Mouse (Mus musculus): ENCODE results near the gene Tas2r125. TPM values are rescaled to one million over a fixed set of nuclear protein-coding genes. Genes with fewer than 3 reads are reported as not detected.
"Not testable (repeated sequence)": the region's sequence is repeated elsewhere in the genome, so short reads cannot be mapped to it uniquely, and the experiment has no call there.

Gene Tas2r125
- not detected in 2 replicates for polyA plus RNA-seq (2016; fragmentation: Nextera tagmentation; extraction: Ambion mirVana)

- H3K27ac ChIP-seq: no peak within 1 kb of the TSS
- H3K4me3 ChIP-seq: no peak within 1 kb of the TSS
- 86% methylated on average over 3 of the region's 3 CpGs for WGBS
- H3K9me3 ChIP-seq: no peaks in the 10 kb centered on the region
- no peaks in the 10 kb centered on the region for H3K27me3 ChIP-seq (ENCODE audit: poor library complexity, severe bottlenecking)
- no peaks in the 10 kb centered on the region for H3K4me1 ChIP-seq
- H3K36me3 ChIP-seq (replicated peaks): no peaks in the 10 kb centered on the region
- no peak for DNase-seq (ENCODE audit: extremely low spot score, low spot score)
Measured at GRCm38 (mm10) chr6:132909351-132909750, at the start of gene Tas2r125. Gene Tas2r125 (plus strand): TSS chr6:132909651.

GRCm38 (mm10) chr6:132867708-132868107, 41.7 kb upstream of the Tas2r125 start, which contains the start of gene Tas2r110:
Gene Tas2r110 (plus strand): TSS chr6:132868008.
- no peaks in the 10 kb centered on the region for H3K27me3 ChIP-seq (ENCODE audit: poor library complexity, severe bottlenecking)
- H3K36me3 ChIP-seq (replicated peaks): no peaks in the 10 kb centered on the region
- H3K4me1 ChIP-seq: no peaks in the 10 kb centered on the region
- no peak within 1 kb of the TSS for H3K27ac ChIP-seq
- DNase-seq (ENCODE audit: extremely low spot score, low spot score): no peak
- no peak within 1 kb of the TSS for H3K4me3 ChIP-seq
- no peaks in the 10 kb centered on the region for H3K9me3 ChIP-seq

- H3K36me3 ChIP-seq (replicated peaks): no peaks in the 10 kb centered on the region
- DNase-seq (ENCODE audit: extremely low spot score, low spot score): no peak
- WGBS: 83% methylated on average over 1 of the region's 1 CpGs
Measured at GRCm38 (mm10) chr6:132892711-132893110, 16.7 kb upstream of the Tas2r125 start, which contains the start of gene Tas2r113. Gene Tas2r113 (plus strand): TSS chr6:132893011.

GRCm38 (mm10) chr6:132941376-132941775, 31.9 kb downstream of the Tas2r125 start:
- H3K9me3 ChIP-seq; H3K27ac ChIP-seq; H3K36me3 ChIP-seq (replicated peaks); H3K4me3 ChIP-seq; H3K27me3 ChIP-seq (ENCODE audit: poor library complexity, severe bottlenecking); DNase-seq (ENCODE audit: extremely low spot score, low spot score); H3K4me1 ChIP-seq: not testable (repeated sequence)

More at GRCm38 (mm10) chr6:132892711-132893110, 16.7 kb upstream of the Tas2r125 start, which contains the start of gene Tas2r113:
- H3K9me3 ChIP-seq: no peaks in the 10 kb centered on the region
- no peaks in the 10 kb centered on the region for H3K4me1 ChIP-seq
- no peak within 1 kb of the TSS for H3K4me3 ChIP-seq
- no peaks in the 10 kb centered on the region for H3K27me3 ChIP-seq (ENCODE audit: poor library complexity, severe bottlenecking)
- H3K27ac ChIP-seq: no peak within 1 kb of the TSS

DNA sequence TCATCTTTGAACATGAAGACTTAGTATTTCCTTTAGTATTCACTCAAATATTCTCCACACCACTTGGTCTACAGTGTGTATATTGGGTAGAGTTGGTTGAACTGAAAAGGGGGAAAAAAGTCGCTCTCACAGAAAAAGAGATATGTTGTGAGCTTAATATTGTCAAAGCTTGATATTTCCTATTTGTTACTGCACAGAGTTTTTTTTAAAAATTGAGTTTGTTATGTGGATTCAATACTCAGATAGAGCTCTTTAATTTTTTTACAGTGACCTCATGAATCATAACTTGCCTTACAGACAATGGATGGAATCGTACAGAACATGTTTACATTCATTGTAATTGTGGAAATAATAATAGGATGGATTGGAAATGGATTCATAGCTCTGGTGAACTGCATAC, 41.4 kb downstream of the Tas2r125 start, which contains the start of gene Tas2r129:
TSS of gene Tas2r129 (plus strand) at position 301 of the 400 bp plus-strand sequence.
- no peak within 1 kb of the TSS for H3K4me3 ChIP-seq
- no peaks in the 10 kb centered on the region for H3K4me1 ChIP-seq
- no peaks in the 10 kb centered on the region for H3K27me3 ChIP-seq (ENCODE audit: poor library complexity, severe bottlenecking)
- no peak for DNase-seq (ENCODE audit: extremely low spot score, low spot score)
- no peaks in the 10 kb centered on the region for H3K9me3 ChIP-seq
- H3K27ac ChIP-seq: no peak within 1 kb of the TSS
- 87% methylated on average over 2 of the region's 2 CpGs for WGBS
- H3K36me3 ChIP-seq (replicated peaks): no peaks in the 10 kb centered on the region

GRCm38 (mm10) chr6:132957819-132958218, 48.4 kb downstream of the Tas2r125 start, which contains the start of gene Tas2r131:
Gene Tas2r131 (minus strand): TSS chr6:132957919.
- no peaks in the 10 kb centered on the region for H3K27me3 ChIP-seq (ENCODE audit: poor library complexity, severe bottlenecking)
- DNase-seq (ENCODE audit: extremely low spot score, low spot score): no peak
- H3K9me3 ChIP-seq: no peaks in the 10 kb centered on the region
- no peak within 1 kb of the TSS for H3K4me3 ChIP-seq
- H3K27ac ChIP-seq: no peak within 1 kb of the TSS
- 81% methylated on average over 1 of the region's 1 CpGs for WGBS
- no peaks in the 10 kb centered on the region for H3K4me1 ChIP-seq
- H3K36me3 ChIP-seq (replicated peaks): no peaks in the 10 kb centered on the region

Other genes with a start within 250 kb of the Tas2r125 start
- gene Tas2r121, start 208.6 kb upstream of the Tas2r125 start, polyA plus RNA-seq (2016; fragmentation: Nextera tagmentation; extraction: Ambion mirVana): not detected in 2 replicates
- not detected in 2 replicates for gene Tas2r122, start 197.7 kb upstream of the Tas2r125 start, polyA plus RNA-seq (2016; fragmentation: Nextera tagmentation; extraction: Ambion mirVana)
- gene Tas2r115, start 171.6 kb upstream of the Tas2r125 start, polyA plus RNA-seq (2016; fragmentation: Nextera tagmentation; extraction: Ambion mirVana): not detected in 2 replicates
- gene Tas2r124, start 154.9 kb upstream of the Tas2r125 start, polyA plus RNA-seq (2016; fragmentation: Nextera tagmentation; extraction: Ambion mirVana): not detected in 2 replicates
- gene Tas2r102, start 147.5 kb upstream of the Tas2r125 start, polyA plus RNA-seq (2016; fragmentation: Nextera tagmentation; extraction: Ambion mirVana): not detected in 2 replicates
- not detected in 2 replicates for gene Tas2r136, start 131.5 kb upstream of the Tas2r125 start, polyA plus RNA-seq (2016; fragmentation: Nextera tagmentation; extraction: Ambion mirVana)
- gene Tas2r117, start 106.8 kb upstream of the Tas2r125 start, polyA plus RNA-seq (2016; fragmentation: Nextera tagmentation; extraction: Ambion mirVana): not detected in 2 replicates
- not detected in 2 replicates for gene Tas2r123, start 62.5 kb upstream of the Tas2r125 start, polyA plus RNA-seq (2016; fragmentation: Nextera tagmentation; extraction: Ambion mirVana)
- not detected in 2 replicates for gene Tas2r116, start 54.2 kb upstream of the Tas2r125 start, polyA plus RNA-seq (2016; fragmentation: Nextera tagmentation; extraction: Ambion mirVana)
- not detected in 2 replicates for gene Tas2r110, start 41.6 kb upstream of the Tas2r125 start, polyA plus RNA-seq (2016; fragmentation: Nextera tagmentation; extraction: Ambion mirVana)
- not detected in 2 replicates for gene Tas2r113, start 16.6 kb upstream of the Tas2r125 start, polyA plus RNA-seq (2016; fragmentation: Nextera tagmentation; extraction: Ambion mirVana)
- not detected in 2 replicates for gene Tas2r129, start 41.5 kb downstream of the Tas2r125 start, polyA plus RNA-seq (2016; fragmentation: Nextera tagmentation; extraction: Ambion mirVana)
- not detected in 2 replicates for gene Tas2r131, start 48.3 kb downstream of the Tas2r125 start, polyA plus RNA-seq (2016; fragmentation: Nextera tagmentation; extraction: Ambion mirVana)
- gene Tas2r109, start 71.3 kb downstream of the Tas2r125 start, polyA plus RNA-seq (2016; fragmentation: Nextera tagmentation; extraction: Ambion mirVana): not detected in 2 replicates
- not detected in 2 replicates for gene Tas2r103, start 127.5 kb downstream of the Tas2r125 start, polyA plus RNA-seq (2016; fragmentation: Nextera tagmentation; extraction: Ambion mirVana)
- gene Tas2r140, start 146.2 kb downstream of the Tas2r125 start, polyA plus RNA-seq (2016; fragmentation: Nextera tagmentation; extraction: Ambion mirVana): not detected in 2 replicates
- gene Smim10l1, start 195.3 kb downstream of the Tas2r125 start, polyA plus RNA-seq (2016; fragmentation: Nextera tagmentation; extraction: Ambion mirVana): 58.9 and 62.0 TPM in 2 replicates

Measured in forebrain, embryonic 10.5 days (tissue).